Mouse (Mus musculus): ENCODE measurements around the gene Nfkbil1.
A peak's percentile ranks its signal among the peaks of the same experiment; 100 is the strongest.

- TF ChIP-seq CTCF (IDR thresholded peaks at IDR 0.05), result peak; percentile 93
- no peak for TF ChIP-seq EP300 (IDR thresholded peaks at IDR 0.05)
Observed at GRCm38 (mm10) chr17:35232043-35232442, 3.5 kb downstream of the Nfkbil1 start.
